Mouse (Mus musculus) testis, adult 2 months (tissue): ENCODE results near the gene Musk.

Experiments
- CTCF ChIP-seq: fragments of 200-500 bp; IDR thresholded peaks from 2 replicates; pipeline ENCODE4 v1.5.1; 2012; ENCODE audit warnings: low read depth, mild to moderate bottlenecking, inconsistent platforms, low read length, moderate library complexity; ENCODE audit not compliant: control insufficient read depth, insufficient read depth, insufficient replicate concordance
- POLR2A ChIP-seq: fragments of 200-500 bp; IDR thresholded peaks from 2 replicates; pipeline ENCODE4 v1.6.1; 2012; ENCODE audit warnings: low read depth, mild to moderate bottlenecking, inconsistent platforms, low read length, moderate library complexity; ENCODE audit not compliant: control insufficient read depth

DNA sequence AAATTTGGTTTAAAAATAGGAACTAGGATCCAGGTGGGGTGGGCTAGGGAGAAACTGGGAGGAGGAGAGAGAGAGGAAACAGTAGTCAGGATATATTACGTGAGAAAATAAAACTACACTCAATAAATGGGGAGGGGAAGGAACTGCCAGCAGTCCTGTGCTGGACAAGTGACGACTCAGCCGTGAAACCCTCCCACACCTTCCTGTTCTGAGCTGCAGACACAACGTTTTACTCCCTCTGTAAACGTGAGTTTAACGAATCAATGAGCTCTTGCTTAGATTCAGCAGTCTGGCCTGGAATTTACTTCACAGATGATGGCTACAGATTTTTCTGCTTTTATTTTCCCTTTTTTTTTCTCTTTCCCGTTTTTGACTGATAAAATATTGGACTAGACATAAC is 18.8 kb downstream of the Musk start:
- TF ChIP-seq CTCF (no peak), POLR2A (no peak)
